Mouse (Mus musculus): ENCODE results near the gene Epha3.

Epha3 gene

GRCm38 (mm10) chr16:63642641-63643040 is 221.3 kb downstream of the Epha3 start:
- no peak for TF ChIP-seq GATA4 (IDR thresholded peaks at IDR 0.05; ENCODE audit: insufficient replicate concordance, low read length)

- TF ChIP-seq GATA4 (IDR thresholded peaks at IDR 0.05; ENCODE audit: insufficient replicate concordance, low read length): no peak
These were observed 222.4 kb downstream of the Epha3 start for GRCm38 (mm10) chr16:63641603-63642002.

GRCm38 (mm10) chr16:63638701-63639100 is 225.3 kb downstream of the Epha3 start:
- TF ChIP-seq GATA4 (IDR thresholded peaks at IDR 0.05; ENCODE audit: insufficient replicate concordance, low read length): no peak

- TF ChIP-seq GATA4 (IDR thresholded peaks at IDR 0.05; ENCODE audit: insufficient replicate concordance, low read length): no peak
These were observed 230.2 kb downstream of the Epha3 start for GRCm38 (mm10) chr16:63633748-63634166.

GRCm38 (mm10) chr16:63625229-63625628 is 238.7 kb downstream of the Epha3 start:
- no peak for TF ChIP-seq GATA4 (IDR thresholded peaks at IDR 0.05; ENCODE audit: insufficient replicate concordance, low read length)

GRCm38 (mm10) chr16:63621845-63622244 is 242.1 kb downstream of the Epha3 start:
- TF ChIP-seq GATA4 (IDR thresholded peaks at IDR 0.05; ENCODE audit: insufficient replicate concordance, low read length): no peak

GRCm38 (mm10) chr16:63615396-63615795 is 248.6 kb downstream of the Epha3 start:
- TF ChIP-seq GATA4 (IDR thresholded peaks at IDR 0.05; ENCODE audit: insufficient replicate concordance, low read length): no peak

GRCm38 (mm10) chr16:63613006-63613405 is 251.0 kb downstream of the Epha3 start:
- no peak for TF ChIP-seq GATA4 (IDR thresholded peaks at IDR 0.05; ENCODE audit: insufficient replicate concordance, low read length)

GRCm38 (mm10) chr16:63600229-63600628 is 263.7 kb downstream of the Epha3 start:
- TF ChIP-seq GATA4 (IDR thresholded peaks at IDR 0.05; ENCODE audit: insufficient replicate concordance, low read length): no peak

- TF ChIP-seq GATA4 (IDR thresholded peaks at IDR 0.05; ENCODE audit: insufficient replicate concordance, low read length): no peak
These were observed 269.3 kb downstream of the Epha3 start for GRCm38 (mm10) chr16:63594656-63595055.

- TF ChIP-seq GATA4 (IDR thresholded peaks at IDR 0.05; ENCODE audit: insufficient replicate concordance, low read length): no peak
These were observed 294.2 kb downstream of the Epha3 start for GRCm38 (mm10) chr16:63569746-63570145.

- TF ChIP-seq GATA4 (IDR thresholded peaks at IDR 0.05; ENCODE audit: insufficient replicate concordance, low read length): no peak
These were observed 297.7 kb downstream of the Epha3 start for GRCm38 (mm10) chr16:63566106-63566836.

- no peak for TF ChIP-seq GATA4 (IDR thresholded peaks at IDR 0.05; ENCODE audit: insufficient replicate concordance, low read length)
These were observed 307.4 kb downstream of the Epha3 start for GRCm38 (mm10) chr16:63556410-63557146.

GRCm38 (mm10) chr16:63552531-63552930 is 311.4 kb downstream of the Epha3 start:
- TF ChIP-seq GATA4 (IDR thresholded peaks at IDR 0.05; ENCODE audit: insufficient replicate concordance, low read length): no peak

- no peak for TF ChIP-seq GATA4 (IDR thresholded peaks at IDR 0.05; ENCODE audit: insufficient replicate concordance, low read length)
These were observed 324.5 kb downstream of the Epha3 start for GRCm38 (mm10) chr16:63539489-63539888.

- TF ChIP-seq GATA4 (IDR thresholded peaks at IDR 0.05; ENCODE audit: insufficient replicate concordance, low read length): no peak
These were observed 335.2 kb downstream of the Epha3 start for GRCm38 (mm10) chr16:63528821-63529220.

Data from liver, adult (tissue).